Comparison of ENCODE assay signal across 11 mouse cellular contexts in genomic region chr7:43305235-43305634, GRCm38 (mm10). TPM values are rescaled to one million over a fixed set of nuclear protein-coding genes. Genes with fewer than 3 reads are reported as not detected.
DNase-seq lines count a peak whose midpoint lies in the region; ATAC-seq and TF ChIP-seq lines count a peak whose summit lies in the region.
"Had no signal": no experiment of that assay in that cellular context is flagged by ENCODE, and none has a peak within 500 bp of the region (broad histone marks: within the 10 kb centered on the region; RNA-seq: fewer than 3 reads in every experiment).

No protein-coding gene starts in this region.

- H3K36me3 ChIP-seq in kidney, adult 2 months (ENCODE audit: control insufficient read depth, insufficient read depth, low read length), result peaks cover 3% of the 10 kb centered on the region; the same call in 1 of the 2 replicates
- peaks cover 45% of the 10 kb centered on the region for H3K36me3 ChIP-seq in kidney, embryonic 16.5 days (ENCODE audit: insufficient read depth, low read length)

- 0 out of 2 replicates have a peak overlapping the region, but pooled peaks have one; percentile 5 for H3K4me2 ChIP-seq in kidney, embryonic 16.5 days (replicated peaks; ENCODE audit: low read depth, low read length)
- H3K4me2 ChIP-seq: liver, embryonic 13.5 days had no signal

- H3K27ac ChIP-seq in kidney, adult 2 months (ENCODE audit: insufficient read depth, low read depth, low read length), result peak overlapping the region; percentile 92
- 0 out of 2 replicates have a peak overlapping the region, but pooled peaks have one; percentile 55 for H3K27ac ChIP-seq in kidney, embryonic 16.5 days (ENCODE audit: low read length)
- H3K27ac ChIP-seq: liver, embryonic 13.5 days; stomach, postnatal 0 days had no signal

- no peak for TF ChIP-seq POLR2A in kidney, adult 2 months (IDR thresholded peaks at IDR 0.05; ENCODE audit: low read depth, low read length)

- H3K27me3 ChIP-seq in kidney, adult 2 months (replicated peaks; ENCODE audit: control insufficient read depth, insufficient read depth, low read length), result no peaks in the 10 kb centered on the region
- H3K27me3 ChIP-seq in kidney, embryonic 16.5 days (ENCODE audit: insufficient read depth, low read length), result no peaks in the 10 kb centered on the region
- H3K27me3 ChIP-seq: liver, embryonic 13.5 days had no signal

- TF ChIP-seq CTCF in kidney, adult 2 months (conservative IDR thresholded peaks at IDR 0.05; ENCODE audit: insufficient read depth, insufficient read length, low read depth, low read length), result no peak

- no peaks in the 10 kb centered on the region for H3K9me3 ChIP-seq in kidney, embryonic 16.5 days (ENCODE audit: low read length)
- H3K9me3 ChIP-seq: liver, embryonic 13.5 days had no signal

- no peak for ATAC-seq in kidney, embryonic 16.5 days (ENCODE audit: low FRiP score, low TSS enrichment)

- H3K4me1 ChIP-seq in kidney, adult 2 months (ENCODE audit: control insufficient read depth, insufficient read depth, low read length), result no peaks in the 10 kb centered on the region
- no peaks in the 10 kb centered on the region for H3K4me1 ChIP-seq in kidney, embryonic 16.5 days (ENCODE audit: insufficient read depth, low read length)

- no peak overlapping the region for H3K9ac ChIP-seq in kidney, embryonic 16.5 days (replicated peaks; ENCODE audit: low read length)
- H3K9ac ChIP-seq: liver, embryonic 13.5 days had no signal

- H3K4me3 ChIP-seq in kidney, adult 2 months (ENCODE audit: insufficient read depth, low read depth, low read length), result no peak overlapping the region
- H3K4me3 ChIP-seq in kidney, embryonic 16.5 days (ENCODE audit: low read length), result no peak overlapping the region
- H3K4me3 ChIP-seq: liver, embryonic 13.5 days had no signal

- DNase-seq in kidney, adult 2 months, result peak; percentile 76
- DNase-seq in kidney, adult 18-20 months, result no peak
- DNase-seq in heart, adult 8-10 months (ENCODE audit: low spot score), result peak; percentile 80
- peak; percentile 59 for DNase-seq in lung, postnatal 36 days
- no peak for DNase-seq in left cerebral cortex, adult 8-10 months (ENCODE audit: low spot score in 2 of 2)
- no peak for DNase-seq in thymus, adult 18-20 months
- no peak for DNase-seq in spleen, postnatal 36 days (ENCODE audit: low spot score in 2 of 2)
- DNase-seq: liver, embryonic 13.5 days; retina, postnatal 1 day had no signal

- WGBS in kidney, adult 2 months, result 64% methylated on average over 3 of the region's 3 CpGs
- 76% methylated on average over 3 of the region's 3 CpGs for WGBS in kidney, embryonic 16.5 days

RNA-seq across cellular contexts. Expression of gene Zfp715, which starts 7.9 kb away (rescaled TPM):
- polyA plus RNA-seq in kidney, adult 2 months (2012; rRNA removed), result 3.7 and 4.6 TPM in 2 replicates
- total RNA-seq in heart, adult 8-10 months (2022), result 10 to 100 TPM; 14.9 to 16.4 (median 15.7) TPM
- 14.9 TPM in 2 replicates for polyA plus RNA-seq in kidney, embryonic 16.5 days (2015; fragmentation: Nextera tagmentation; extraction: Ambion mirVana)
- total RNA-seq in left cerebral cortex, adult 8-10 months (2022), result 10 to 100 TPM; 17.8 to 22.0 (median 20.3) TPM

RNA-seq across cellular contexts. Expression of gene Siglecf, which starts 45.9 kb away (rescaled TPM):
- 0.04 and 0.13 TPM in 2 replicates for polyA plus RNA-seq in kidney, adult 2 months (2012; rRNA removed)
- not detected for total RNA-seq in heart, adult 8-10 months (2022)
- not detected in 2 replicates for polyA plus RNA-seq in kidney, embryonic 16.5 days (2015; fragmentation: Nextera tagmentation; extraction: Ambion mirVana)
- total RNA-seq in left cerebral cortex, adult 8-10 months (2022), result 1 to 10 TPM in 2 of 4 experiments, under 1 TPM in 2; 0.46 to 2.1 (median 1.4) TPM

Comparison
In these comparisons a context has a peak if more than half of its experiments do, and no peak if none do; other contexts are left out.
1. DNase-seq: peak in kidney, adult 2 months (single experiment), heart, adult 8-10 months (single experiment) and lung, postnatal 36 days (single experiment); none in kidney, adult 18-20 months (single experiment), left cerebral cortex, adult 8-10 months (0 of 2), thymus, adult 18-20 months (0 of 2) and spleen, postnatal 36 days (0 of 2).